In genomic region chr4:35372528-35373212, GRCm38 (mm10) we compare ENCODE assay signal across 8 mouse cellular contexts.
DNase-seq lines count a peak whose midpoint lies in the region; ATAC-seq and TF ChIP-seq lines count a peak whose summit lies in the region.

No protein-coding gene starts in this region.

- no peaks in the 10 kb centered on the region for H3K27me3 ChIP-seq in heart, embryonic 12.5 days (replicated peaks)
- H3K27me3 ChIP-seq in kidney, adult 2 months (replicated peaks; ENCODE audit: control insufficient read depth, insufficient read depth, low read length), result no peaks in the 10 kb centered on the region
- no peaks in the 10 kb centered on the region for H3K27me3 ChIP-seq in midbrain, embryonic 14.5 days (ENCODE audit: control insufficient read depth, insufficient read depth, low read length)

- intact Hi-C loops in left cerebral cortex, postnatal 36 days (cut with DNase I), result loop anchor here (10.0 kb wide), 1 partner anchor 1582 kb away; the partner anchor contains the start of gene Lingo2

- no peaks in the 10 kb centered on the region for H3K4me1 ChIP-seq in heart, embryonic 12.5 days (replicated peaks)
- H3K4me1 ChIP-seq in kidney, adult 2 months (ENCODE audit: control insufficient read depth, insufficient read depth, low read length), result no peaks in the 10 kb centered on the region
- peaks cover 11% of the 10 kb centered on the region; the same call in 1 of the 2 replicates for H3K4me1 ChIP-seq in midbrain, embryonic 14.5 days (ENCODE audit: control insufficient read depth, insufficient read depth, low read length)

- no peak overlapping the region for H3K9ac ChIP-seq in heart, embryonic 12.5 days
- no peak overlapping the region for H3K9ac ChIP-seq in midbrain, embryonic 14.5 days (replicated peaks; ENCODE audit: low read length)

- H3K36me3 ChIP-seq in heart, embryonic 12.5 days, result no peaks in the 10 kb centered on the region
- H3K36me3 ChIP-seq in kidney, adult 2 months (ENCODE audit: control insufficient read depth, insufficient read depth, low read length), result no peaks in the 10 kb centered on the region
- H3K36me3 ChIP-seq in midbrain, embryonic 14.5 days (ENCODE audit: control insufficient read depth, insufficient read depth, low read length), result no peaks in the 10 kb centered on the region

- H3K4me2 ChIP-seq in heart, embryonic 12.5 days, result no peak overlapping the region
- H3K4me2 ChIP-seq in midbrain, embryonic 14.5 days (ENCODE audit: low read length), result peak overlapping the region; percentile 38

- TF ChIP-seq CTCF in kidney, adult 2 months (conservative IDR thresholded peaks at IDR 0.05; ENCODE audit: insufficient read depth, insufficient read length, low read depth, low read length), result peak; percentile 99

- peak; percentile 15 for DNase-seq in heart, adult 11 months
- peak; percentile 77 for DNase-seq in gastrocnemius, postnatal 10 days
- DNase-seq in kidney, adult 2 months, result peak; percentile 71
- peak; percentile 74 for DNase-seq in left cerebral cortex, postnatal 36 days (ENCODE audit: low spot score in 2 of 2)
- DNase-seq in midbrain, embryonic 14.5 days, result peak; percentile 96
- DNase-seq in spleen, postnatal 36 days (ENCODE audit: low spot score in 2 of 2), result peak; percentile 3 to 4

- no peak for ATAC-seq in heart, embryonic 12.5 days (ENCODE audit: insufficient number of reproducible peaks, low FRiP score)
- ATAC-seq in common myeloid progenitor, adult 5-6 weeks (replicated peaks; ENCODE audit: low read depth, poor library complexity, severe bottlenecking), result peak; percentile 95
- ATAC-seq in midbrain, embryonic 14.5 days (ENCODE audit: low FRiP score, low TSS enrichment), result peak; percentile 86

- TF ChIP-seq POLR2A in kidney, adult 2 months (IDR thresholded peaks at IDR 0.05; ENCODE audit: low read depth, low read length), result no peak

- H3K27ac ChIP-seq in heart, embryonic 12.5 days (ENCODE audit: poor library complexity, severe bottlenecking), result no peak overlapping the region
- H3K27ac ChIP-seq in kidney, adult 2 months (ENCODE audit: insufficient read depth, low read depth, low read length), result no peak overlapping the region
- H3K27ac ChIP-seq in midbrain, embryonic 14.5 days (replicated peaks; ENCODE audit: low read depth, low read length), result peak overlapping the region; percentile 60; the same call in 1 of the 2 replicates

- peaks cover 4% of the 10 kb centered on the region; the same call in 1 of the 2 replicates for H3K9me3 ChIP-seq in heart, embryonic 12.5 days (replicated peaks)
- no peaks in the 10 kb centered on the region for H3K9me3 ChIP-seq in midbrain, embryonic 14.5 days (ENCODE audit: control insufficient read depth, low read length)

- H3K4me3 ChIP-seq in heart, embryonic 12.5 days, result no peak overlapping the region
- H3K4me3 ChIP-seq in kidney, adult 2 months (ENCODE audit: insufficient read depth, low read depth, low read length), result no peak overlapping the region
- no peak overlapping the region for H3K4me3 ChIP-seq in midbrain, embryonic 14.5 days (replicated peaks; ENCODE audit: low read depth, low read length)

- WGBS in heart, embryonic 12.5 days, result 28% methylated on average over 8 of the region's 8 CpGs
- 23% methylated on average over 8 of the region's 8 CpGs for WGBS in kidney, adult 2 months
- WGBS in midbrain, embryonic 14.5 days, result 29% methylated on average over 8 of the region's 8 CpGs

Comparison
In these comparisons a context has a peak if more than half of its experiments do, and no peak if none do; other contexts are left out.
1. DNase-seq: peak in every context shown above with its lines; median percentile 96 in midbrain, embryonic 14.5 days; 77 in gastrocnemius, postnatal 10 days; 74 in left cerebral cortex, postnatal 36 days; 71 in kidney, adult 2 months; 15 in heart, adult 11 months; 4 in spleen, postnatal 36 days.